Mouse (Mus musculus) induced T-regulatory cell, adult 2 months (primary cell): Measurements from ENCODE around the gene Mrpl52.

Source experiments
- DNase-seq: peaks from one replicate; pipeline ENCODE4 v3.0.0-alpha.2; 2012; ENCODE audit warnings: low read depth

Gene Mrpl52

GRCm38 (mm10) chr14:54472671-54473070 is 46.0 kb downstream of the Mrpl52 start:
- no peak for DNase-seq

GRCm38 (mm10) chr14:54474744-54475143 is 48.0 kb downstream of the Mrpl52 start:
- DNase-seq, result no peak

DNA sequence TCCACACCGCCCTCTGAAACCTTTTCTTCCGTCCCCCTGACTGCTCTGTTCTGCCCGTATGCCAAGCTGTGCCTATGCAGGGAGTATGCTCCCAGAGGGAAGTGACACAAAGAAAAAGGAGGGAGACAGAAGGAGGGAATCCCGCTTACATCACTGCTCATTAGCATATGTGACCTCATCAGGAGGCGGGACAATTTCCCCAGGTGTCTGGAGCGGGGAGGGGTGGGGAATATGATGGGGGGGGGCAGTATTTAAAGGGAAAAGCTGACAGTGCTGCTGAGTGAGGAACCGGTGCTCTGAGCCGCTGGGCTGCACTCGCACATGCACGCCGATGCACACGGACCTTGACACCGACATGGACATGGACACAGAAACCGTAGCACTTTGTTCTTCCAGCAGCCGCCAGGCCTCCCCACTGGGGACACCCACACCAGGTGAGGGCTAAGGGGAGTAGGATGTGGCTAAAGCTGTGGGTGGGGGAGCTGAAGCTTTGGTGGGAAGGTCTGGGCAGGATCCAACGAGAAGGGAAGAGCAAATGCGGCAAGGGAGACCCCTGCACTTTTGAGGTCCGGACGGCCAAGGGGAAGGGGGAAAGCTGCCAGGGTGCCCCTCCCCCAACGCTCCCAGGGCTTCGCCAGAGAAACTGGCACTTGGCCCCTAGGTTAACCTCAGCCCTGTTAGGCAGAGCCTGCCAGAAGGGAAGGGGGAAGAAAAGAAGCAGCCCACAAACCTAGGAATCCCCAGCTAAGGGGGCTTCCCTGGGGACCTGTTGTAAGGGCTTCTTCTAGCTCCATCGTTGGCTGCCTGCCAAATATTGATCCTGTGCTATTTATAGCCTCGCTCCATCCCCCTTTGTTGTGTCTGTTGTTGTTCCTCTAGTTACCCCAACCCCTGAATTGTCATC is 49.5 kb downstream of the Mrpl52 start, which contains the start of gene Rem2:
Gene Rem2 (plus strand): TSS at position 160 of the 904 bp plus-strand sequence.
- peak; percentile 43 for DNase-seq

DNA sequence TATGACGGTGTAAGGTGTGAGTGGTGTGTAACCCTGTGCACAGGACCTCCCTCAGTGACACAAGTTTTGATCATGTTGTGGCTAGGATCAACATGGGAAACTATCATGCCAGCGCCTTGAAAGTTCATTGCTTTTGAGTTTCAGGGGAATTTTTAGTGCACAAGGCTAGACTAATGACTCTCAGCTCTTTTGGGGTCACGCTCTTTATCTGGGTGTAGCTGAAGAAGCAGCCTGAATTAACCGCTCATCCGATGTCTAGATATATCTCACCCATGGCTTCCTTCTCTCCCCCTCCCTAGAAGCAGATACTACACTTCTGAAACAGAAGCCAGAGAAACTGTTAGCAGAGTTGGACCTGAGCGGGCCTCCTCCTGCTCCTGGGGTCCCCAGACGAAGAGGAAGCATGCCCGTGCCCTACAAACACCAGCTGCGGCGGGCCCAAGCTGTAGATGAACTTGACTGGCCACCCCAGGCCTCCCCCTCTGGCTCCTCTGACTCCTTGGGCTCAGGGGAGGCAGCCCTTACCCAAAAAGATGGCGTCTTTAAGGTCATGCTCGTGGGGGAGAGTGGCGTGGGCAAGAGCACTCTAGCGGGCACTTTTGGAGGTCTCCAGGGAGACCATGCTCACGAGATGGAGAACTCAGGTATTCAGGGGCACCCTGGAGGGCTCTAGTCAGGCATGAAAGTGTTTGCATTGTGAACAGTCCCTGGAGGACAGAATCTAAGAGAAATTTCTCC is 50.6 kb downstream of the Mrpl52 start:
- DNase-seq, result no peak
